In the genomic region with DNA sequence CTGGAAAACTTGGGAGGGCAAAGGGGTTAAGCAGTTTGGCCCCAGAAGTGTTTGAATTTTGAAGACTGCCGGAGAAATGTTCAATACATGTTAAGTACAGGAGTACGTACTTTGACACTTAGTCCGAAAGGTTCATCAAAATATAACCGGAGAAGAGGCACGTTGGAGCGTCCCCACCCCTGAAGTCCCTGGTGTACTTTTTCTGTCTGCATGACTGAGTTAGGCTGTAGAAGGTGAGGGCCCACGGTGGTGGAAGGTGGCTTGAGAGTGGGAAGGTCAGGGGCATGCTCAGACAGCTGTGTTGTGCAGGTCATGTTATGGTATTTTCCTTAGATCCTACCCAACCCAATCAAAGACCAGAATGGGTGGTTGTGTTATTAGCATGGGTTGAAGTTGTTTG, we compare ENCODE assay signal across 11 mouse cellular contexts. TPM values are rescaled to one million over a fixed set of nuclear protein-coding genes. Genes with fewer than 3 reads are reported as not detected.
DNase-seq lines count a peak whose midpoint lies in the region; ATAC-seq and TF ChIP-seq lines count a peak whose summit lies in the region.
"Had no signal": no experiment of that assay in that cellular context is flagged by ENCODE, and none has a peak within 500 bp of the region (broad histone marks: within the 10 kb centered on the region; RNA-seq: fewer than 3 reads in every experiment).

No protein-coding gene starts in this region.

- H3K36me3 ChIP-seq in heart, embryonic 16.5 days (ENCODE audit: control insufficient read depth, insufficient read depth): no peaks in the 10 kb centered on the region
- H3K36me3 ChIP-seq in heart, embryonic 11.5 days (ENCODE audit: control insufficient read depth, insufficient read depth, low read length): no peaks in the 10 kb centered on the region
- no peaks in the 10 kb centered on the region for H3K36me3 ChIP-seq in ES-Bruce4 (ENCODE audit: control insufficient read depth, insufficient read depth, low read length, poor library complexity, severe bottlenecking)
- no peaks in the 10 kb centered on the region for H3K36me3 ChIP-seq in intestine, embryonic 14.5 days (ENCODE audit: control insufficient read depth, insufficient read depth, low read length)
- no peaks in the 10 kb centered on the region for H3K36me3 ChIP-seq in limb, embryonic 15.5 days
- H3K36me3 ChIP-seq: neural tube, embryonic 13.5 days had no signal

- no peak overlapping the region; the same call in 1 of the 2 replicates for H3K4me3 ChIP-seq in heart, embryonic 16.5 days (ENCODE audit: low read length)
- H3K4me3 ChIP-seq in heart, embryonic 11.5 days (ENCODE audit: low read depth, low read length): no peak overlapping the region
- no peak overlapping the region for H3K4me3 ChIP-seq in ES-Bruce4 (ENCODE audit: low read depth, low read length)
- no peak overlapping the region for H3K4me3 ChIP-seq in intestine, embryonic 14.5 days (ENCODE audit: low read depth, low read length)
- peak overlapping the region; percentile 86; the same call in 1 of the 2 replicates for H3K4me3 ChIP-seq in limb, embryonic 15.5 days

- intact Hi-C loops in left cerebral cortex, postnatal 36 days (cut with DNase I): loop anchor here (2.0 kb wide), 1 partner anchor 401 kb away; no protein-coding TSS in a partner anchor

- TF ChIP-seq CTCF in ES-Bruce4 (IDR thresholded peaks at IDR 0.05; ENCODE audit: low read depth, low read length): no peak

- H3K9ac ChIP-seq in heart, embryonic 16.5 days (ENCODE audit: low read length): no peak overlapping the region
- no peak overlapping the region for H3K9ac ChIP-seq in heart, embryonic 11.5 days (ENCODE audit: low read depth, low read length)
- H3K9ac ChIP-seq in ES-Bruce4 (ENCODE audit: low read depth, poor library complexity, severe bottlenecking): no peak overlapping the region
- no peak overlapping the region for H3K9ac ChIP-seq in intestine, embryonic 14.5 days (ENCODE audit: low read length)
- no peak overlapping the region for H3K9ac ChIP-seq in limb, embryonic 15.5 days

- peaks cover 25% of the 10 kb centered on the region for H3K4me1 ChIP-seq in heart, embryonic 16.5 days (ENCODE audit: control insufficient read depth, insufficient read depth, low read length)
- peaks cover 16% of the 10 kb centered on the region for H3K4me1 ChIP-seq in heart, embryonic 11.5 days (ENCODE audit: control insufficient read depth, insufficient read depth, low read length)
- H3K4me1 ChIP-seq in ES-Bruce4 (ENCODE audit: control insufficient read depth, insufficient read depth, low read length): peaks cover 7% of the 10 kb centered on the region
- peaks cover 22% of the 10 kb centered on the region for H3K4me1 ChIP-seq in intestine, embryonic 14.5 days (replicated peaks; ENCODE audit: control insufficient read depth, insufficient read depth, low read length)
- H3K4me1 ChIP-seq in limb, embryonic 15.5 days: peaks cover 26% of the 10 kb centered on the region

- TF ChIP-seq POLR2A in ES-Bruce4 (IDR thresholded peaks at IDR 0.05; ENCODE audit: insufficient read depth, low read length): no peak

- DNase-seq in intestine, embryonic 14.5 days (ENCODE audit: low spot score): no peak
- no peak for DNase-seq in adrenal gland, postnatal 4 days (ENCODE audit: low spot score in 2 of 2)
- no peak for DNase-seq in cerebellum, adult 8-10 months
- no peak for DNase-seq in left cerebral cortex, postnatal 36 days (ENCODE audit: low spot score in 2 of 2)
- DNase-seq: right cerebral cortex, postnatal 25 days had no signal

- no peaks in the 10 kb centered on the region for H3K27me3 ChIP-seq in heart, embryonic 16.5 days (ENCODE audit: control insufficient read depth, insufficient read depth, low read length)
- no peaks in the 10 kb centered on the region for H3K27me3 ChIP-seq in heart, embryonic 11.5 days (ENCODE audit: control insufficient read depth, insufficient read depth, low read length)
- no peaks in the 10 kb centered on the region for H3K27me3 ChIP-seq in ES-Bruce4 (ENCODE audit: control insufficient read depth, insufficient read depth, low read length, poor library complexity, severe bottlenecking)
- no peaks in the 10 kb centered on the region for H3K27me3 ChIP-seq in intestine, embryonic 14.5 days (replicated peaks; ENCODE audit: control insufficient read depth, insufficient read depth, low read length)
- no peaks in the 10 kb centered on the region for H3K27me3 ChIP-seq in limb, embryonic 15.5 days
- H3K27me3 ChIP-seq: neural tube, embryonic 13.5 days had no signal

- TF ChIP-seq EP300 in ES-Bruce4 (IDR thresholded peaks at IDR 0.05; ENCODE audit: insufficient read depth, low read depth, low read length): no peak

- 90% methylated on average over 7 of the region's 7 CpGs for WGBS in heart, embryonic 16.5 days
- 87% methylated on average over 7 of the region's 7 CpGs for WGBS in heart, embryonic 11.5 days (ENCODE audit: insufficient replicate concordance)
- 91% methylated on average over 7 of the region's 7 CpGs for WGBS in intestine, embryonic 14.5 days
- 87% methylated on average over 7 of the region's 7 CpGs for WGBS in limb, embryonic 15.5 days

- no peaks in the 10 kb centered on the region for H3K9me3 ChIP-seq in heart, embryonic 16.5 days (replicated peaks; ENCODE audit: control insufficient read depth, low read length)
- H3K9me3 ChIP-seq in heart, embryonic 11.5 days (replicated peaks; ENCODE audit: control insufficient read depth, low read length): no peaks in the 10 kb centered on the region
- H3K9me3 ChIP-seq in ES-Bruce4 (replicated peaks; ENCODE audit: control insufficient read depth, insufficient read depth, low read length, poor library complexity, severe bottlenecking): no peaks in the 10 kb centered on the region
- no peaks in the 10 kb centered on the region for H3K9me3 ChIP-seq in intestine, embryonic 14.5 days (ENCODE audit: control insufficient read depth, low read length)
- no peaks in the 10 kb centered on the region for H3K9me3 ChIP-seq in limb, embryonic 15.5 days
- H3K9me3 ChIP-seq: neural tube, embryonic 13.5 days had no signal

- H3K4me2 ChIP-seq in heart, embryonic 16.5 days (ENCODE audit: low read depth, low read length): peak overlapping the region; percentile 83
- no peak overlapping the region for H3K4me2 ChIP-seq in heart, embryonic 11.5 days
- H3K4me2 ChIP-seq in intestine, embryonic 14.5 days (ENCODE audit: low read length): peak overlapping the region; percentile 61
- no peak overlapping the region for H3K4me2 ChIP-seq in limb, embryonic 15.5 days

- H3K27ac ChIP-seq in heart, embryonic 16.5 days (ENCODE audit: low read length): peak overlapping the region; percentile 97
- H3K27ac ChIP-seq in heart, embryonic 11.5 days (ENCODE audit: low read depth, low read length): no peak overlapping the region
- peak overlapping the region; percentile 94 for H3K27ac ChIP-seq in ES-Bruce4 (ENCODE audit: insufficient read depth, low read length)
- no peak overlapping the region for H3K27ac ChIP-seq in intestine, embryonic 14.5 days (ENCODE audit: low read depth)
- H3K27ac ChIP-seq in limb, embryonic 15.5 days: peak overlapping the region; percentile 99

- no peak for ATAC-seq in heart, embryonic 16.5 days (replicated peaks; ENCODE audit: extremely low read depth, insufficient read depth, low FRiP score)
- ATAC-seq in heart, embryonic 11.5 days (replicated peaks; ENCODE audit: insufficient number of reproducible peaks, low FRiP score, low TSS enrichment): no peak
- no peak for ATAC-seq in intestine, embryonic 14.5 days (replicated peaks; ENCODE audit: low FRiP score, low TSS enrichment, low read depth)
- no peak for ATAC-seq in limb, embryonic 15.5 days (ENCODE audit: insufficient number of reproducible peaks, low FRiP score, low TSS enrichment, low read depth)

RNA-seq across cellular contexts. Expression of a gene that starts 1.4 kb away (rescaled TPM):
- 42.6 and 46.2 TPM in 2 replicates for polyA plus RNA-seq in heart, embryonic 16.5 days (2015; fragmentation: Nextera tagmentation; extraction: Ambion mirVana)
- polyA plus RNA-seq in heart, embryonic 11.5 days (2014; fragmentation: Nextera tagmentation; extraction: Ambion mirVana): 52.5 and 59.2 TPM in 2 replicates
- 48.5 and 49.8 TPM in 2 replicates for polyA plus RNA-seq in ES-Bruce4 (2011; ENCODE audit: insufficient read depth, insufficient read length, low read depth, missing spikeins)
- 79.2 and 89.2 TPM in 2 replicates for polyA plus RNA-seq in intestine, embryonic 14.5 days (2014; fragmentation: Nextera tagmentation; extraction: Ambion mirVana)
- 51.0 and 52.1 TPM in 2 replicates for polyA plus RNA-seq in limb, embryonic 15.5 days (2015; fragmentation: Nextera tagmentation; extraction: Ambion mirVana)
- 10 to 100 TPM; 70.2 to 80.0 TPM for total RNA-seq in adrenal gland, postnatal 4 days (2021)
- 1 to 10 TPM; 4.4 to 7.8 TPM for total RNA-seq in left cerebral cortex, postnatal 36 days (2021)
- polyA plus RNA-seq: erythroblast, embryonic 14.5 days had no signal

Comparison
In these comparisons a context has a peak if more than half of its experiments do, and no peak if none do; other contexts are left out.
1. H3K27ac ChIP-seq: peak in heart, embryonic 16.5 days (single experiment), ES-Bruce4 (single experiment) and limb, embryonic 15.5 days (single experiment); none in heart, embryonic 11.5 days (single experiment) and intestine, embryonic 14.5 days (single experiment).
2. H3K4me2 ChIP-seq: peak in heart, embryonic 16.5 days (single experiment) and intestine, embryonic 14.5 days (single experiment); none in heart, embryonic 11.5 days (single experiment) and limb, embryonic 15.5 days (single experiment).